12 mouse cellular contexts compared by ENCODE assay signal in genomic region chr5:143017401-143017800, GRCm38 (mm10). TPM values are rescaled to one million over a fixed set of nuclear protein-coding genes. Genes with fewer than 3 reads are reported as not detected.
DNase-seq lines count a peak whose midpoint lies in the region; ATAC-seq and TF ChIP-seq lines count a peak whose summit lies in the region.
"Had no signal": no experiment of that assay in that cellular context is flagged by ENCODE, and none has a peak within 500 bp of the region (broad histone marks: within the 10 kb centered on the region; RNA-seq: fewer than 3 reads in every experiment).

No protein-coding gene starts in this region.

- no peak overlapping the region for H3K4me3 ChIP-seq in cortical plate, adult 2 months (ENCODE audit: insufficient read depth, low read length)
- no peak overlapping the region for H3K4me3 ChIP-seq in lung, embryonic 14.5 days (ENCODE audit: low read depth, low read length)
- no peak overlapping the region for H3K4me3 ChIP-seq in hindbrain, embryonic 16.5 days (ENCODE audit: low read length)
- H3K4me3 ChIP-seq: embryonic facial prominence, embryonic 15.5 days had no signal

- no peaks in the 10 kb centered on the region for H3K27me3 ChIP-seq in lung, embryonic 14.5 days (ENCODE audit: insufficient read depth, low read length)
- no peaks in the 10 kb centered on the region for H3K27me3 ChIP-seq in hindbrain, embryonic 16.5 days (replicated peaks; ENCODE audit: control insufficient read depth, insufficient read depth, low read length)
- H3K27me3 ChIP-seq: embryonic facial prominence, embryonic 15.5 days had no signal

- H3K4me1 ChIP-seq in cortical plate, adult 2 months (ENCODE audit: control insufficient read depth, insufficient read depth, low read length): no peaks in the 10 kb centered on the region
- no peaks in the 10 kb centered on the region for H3K4me1 ChIP-seq in lung, embryonic 14.5 days (ENCODE audit: insufficient read depth)
- H3K4me1 ChIP-seq in hindbrain, embryonic 16.5 days (ENCODE audit: control insufficient read depth, insufficient read depth, low read depth, low read length): no peaks in the 10 kb centered on the region
- H3K4me1 ChIP-seq: embryonic facial prominence, embryonic 15.5 days had no signal

- TF ChIP-seq CTCF in cortical plate, adult 2 months (IDR thresholded peaks at IDR 0.05; ENCODE audit: extremely low read depth, insufficient read depth, low read length): no peak
- no peak for TF ChIP-seq CTCF in lung, embryonic 14.5 days (IDR thresholded peaks at IDR 0.05; ENCODE audit: low read depth)

- H3K9me3 ChIP-seq in lung, embryonic 14.5 days (ENCODE audit: low read depth, low read length): no peaks in the 10 kb centered on the region
- no peaks in the 10 kb centered on the region for H3K9me3 ChIP-seq in hindbrain, embryonic 16.5 days (ENCODE audit: control insufficient read depth, low read length)
- H3K9me3 ChIP-seq: embryonic facial prominence, embryonic 15.5 days had no signal

- peak overlapping the region; percentile 47; the same call in 1 of the 2 replicates for H3K27ac ChIP-seq in cortical plate, adult 2 months (ENCODE audit: insufficient read depth, low read length)
- peak overlapping the region; percentile 50; the same call in 1 of the 2 replicates for H3K27ac ChIP-seq in lung, embryonic 14.5 days (ENCODE audit: low read depth)
- H3K27ac ChIP-seq in hindbrain, embryonic 16.5 days (ENCODE audit: low read depth, low read length): no peak overlapping the region
- H3K27ac ChIP-seq: embryonic facial prominence, embryonic 15.5 days had no signal

- no peak for ATAC-seq in lung, embryonic 14.5 days (ENCODE audit: insufficient read depth)
- ATAC-seq in hindbrain, embryonic 16.5 days: no peak

- WGBS in lung, embryonic 14.5 days: 72% methylated on average over 5 of the region's 5 CpGs
- 90% methylated on average over 5 of the region's 5 CpGs for WGBS in hindbrain, embryonic 16.5 days

- peak; percentile 40 for DNase-seq in heart, adult 8-10 months (ENCODE audit: low spot score)
- DNase-seq in heart, postnatal 25 days (ENCODE audit: low spot score): no peak
- peak; percentile 21 for DNase-seq in kidney, adult 11 months
- DNase-seq in lung, embryonic 14.5 days: peak; percentile 48
- no peak for DNase-seq in left cerebral cortex, postnatal 10 days (ENCODE audit: extremely low spot score in 1 of 2, low spot score in 2 of 2)
- DNase-seq in gastrocnemius, postnatal 14 days: no peak
- DNase-seq: gastrocnemius, postnatal 25 days; spleen, adult 18-20 months had no signal

- no peak overlapping the region for H3K9ac ChIP-seq in lung, embryonic 14.5 days
- H3K9ac ChIP-seq in hindbrain, embryonic 16.5 days (ENCODE audit: low read depth, low read length): no peak overlapping the region
- H3K9ac ChIP-seq: embryonic facial prominence, embryonic 15.5 days had no signal

- no peak for TF ChIP-seq POLR2A in cortical plate, adult 2 months (IDR thresholded peaks at IDR 0.05; ENCODE audit: extremely low read depth, insufficient read depth, low read length)

- no peak overlapping the region for H3K4me2 ChIP-seq in lung, embryonic 14.5 days
- no peak overlapping the region for H3K4me2 ChIP-seq in hindbrain, embryonic 16.5 days (ENCODE audit: low read length)
- H3K4me2 ChIP-seq: embryonic facial prominence, embryonic 15.5 days had no signal

- peaks cover 58% of the 10 kb centered on the region for H3K36me3 ChIP-seq in lung, embryonic 14.5 days (ENCODE audit: insufficient read depth)
- peaks cover 11% of the 10 kb centered on the region for H3K36me3 ChIP-seq in hindbrain, embryonic 16.5 days (ENCODE audit: control insufficient read depth, insufficient read depth, low read length)

- intact Hi-C loops in heart, postnatal 25 days (cut with DNase I): no loop called here
- intact Hi-C loops in left cerebral cortex, postnatal 10 days (cut with DNase I): no loop called here
- intact Hi-C loops in gastrocnemius, postnatal 14 days (cut with DNase I; ENCODE audit: low total_unique reads): no loop called here

RNA-seq across cellular contexts. Expression of gene Fscn1, which starts 57.3 kb away (rescaled TPM):
- 10 to 100 TPM in 3 of 4 experiments, 1 to 10 TPM in 1; 9.9 to 28.6 (median 23.6) TPM for total RNA-seq in heart, adult 8-10 months (2022)
- total RNA-seq in heart, postnatal 25 days (2021): 10 to 100 TPM; 36.6 to 42.8 TPM
- polyA plus RNA-seq in cortical plate, adult 2 months (2012; rRNA removed): 260 and 267 TPM in 2 replicates
- polyA plus RNA-seq in lung, embryonic 14.5 days (2014; fragmentation: Nextera tagmentation; extraction: Ambion mirVana): 331 and 347 TPM in 2 replicates
- total RNA-seq in left cerebral cortex, postnatal 10 days (2021): 100 to 1,000 TPM; 442 to 448 TPM
- 478 and 522 TPM in 2 replicates for polyA plus RNA-seq in hindbrain, embryonic 16.5 days (2015; fragmentation: Nextera tagmentation; extraction: Ambion mirVana)
- 10 to 100 TPM; 52.2 to 72.9 TPM for total RNA-seq in gastrocnemius, postnatal 14 days (2021)
- total RNA-seq: neutrophil, adult 5-6 weeks had no signal

Comparison
In these comparisons a context has a peak if more than half of its experiments do, and no peak if none do; other contexts are left out.
1. DNase-seq: peak in heart, adult 8-10 months (single experiment), kidney, adult 11 months (single experiment) and lung, embryonic 14.5 days (single experiment); none in heart, postnatal 25 days (single experiment), left cerebral cortex, postnatal 10 days (0 of 2) and gastrocnemius, postnatal 14 days (single experiment).
2. RNA of gene Fscn1, which starts 57.3 kb away (total RNA-seq): 442 to 448 TPM in left cerebral cortex, postnatal 10 days; 52.2 to 72.9 TPM in gastrocnemius, postnatal 14 days, 36.6 to 42.8 TPM in heart, postnatal 25 days and 9.9 to 28.6 TPM in heart, adult 8-10 months; every median in the first group is over 4 times any median in the second.